Mouse (Mus musculus): ENCODE data around the gene Myh14. TPM values are rescaled to one million over a fixed set of nuclear protein-coding genes. Genes with fewer than 3 reads are reported as not detected.

Myh14 gene
- total RNA-seq, 2 experiments from 2014 or later, result 81.8 to 110 TPM

DNA sequence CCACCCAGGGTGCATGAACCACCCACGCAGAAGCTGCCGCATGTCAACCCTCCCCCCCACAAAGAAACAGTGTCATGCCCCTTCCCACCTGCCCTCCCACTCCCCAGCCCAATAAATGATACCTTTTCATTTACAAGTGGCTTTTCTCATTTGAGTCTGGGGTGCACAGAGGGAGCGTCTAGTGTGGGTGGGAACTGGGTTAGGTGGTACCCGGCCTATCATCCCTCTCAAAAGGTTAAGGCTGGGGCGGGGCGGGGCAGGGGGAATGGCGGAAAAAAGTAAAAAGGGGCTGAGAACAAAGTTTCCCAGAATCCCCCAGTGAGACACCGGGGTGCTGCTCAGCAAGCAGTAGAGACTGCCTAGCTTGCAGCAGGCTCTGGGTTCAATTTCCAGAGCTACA is 66.0 kb downstream of the Myh14 start:
- no peak for DNase-seq
- intact Hi-C loops (cut with DNase I), result no loop called here

- intact Hi-C loops (cut with DNase I), result no loop called here
- no peak for DNase-seq
These were observed 66.5 kb downstream of the Myh14 start for GRCm38 (mm10) chr7:44604139-44604606.

DNA sequence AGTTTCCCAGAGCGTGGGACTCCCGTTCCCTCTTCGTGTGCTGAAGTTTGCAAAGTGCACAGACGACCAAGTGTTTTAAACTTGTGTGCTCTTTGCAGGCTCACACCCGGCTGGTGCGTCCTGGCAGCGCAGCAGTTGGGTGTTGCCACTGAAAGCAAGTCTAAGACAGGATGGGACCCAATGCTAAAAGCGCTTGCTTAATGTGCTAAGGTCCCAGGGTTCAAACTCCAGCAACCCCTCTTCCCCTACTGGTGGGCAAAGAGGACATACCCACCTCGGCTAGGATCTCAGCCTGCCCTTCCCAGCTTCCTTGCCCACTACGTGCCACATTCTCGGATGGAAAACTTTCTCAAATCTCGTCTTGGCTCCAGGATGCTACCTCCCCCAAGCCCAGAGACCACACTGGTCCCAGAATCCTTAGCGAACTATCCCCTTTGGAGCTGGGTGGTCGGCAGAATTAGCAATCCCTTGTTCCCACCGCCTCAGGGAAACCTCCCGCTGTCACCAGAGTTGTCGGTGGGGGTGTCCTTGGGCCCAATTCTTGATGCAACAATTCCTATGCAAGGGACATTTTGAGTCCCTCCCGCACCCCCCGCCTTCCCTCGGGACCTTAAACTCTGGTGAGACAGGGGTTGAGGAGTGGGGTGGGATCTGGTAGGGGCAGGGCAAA is 67.3 kb downstream of the Myh14 start:
- no peak for DNase-seq
- intact Hi-C loops (cut with DNase I), result no loop called here

GRCm38 (mm10) chr7:44602443-44602842 is 68.2 kb downstream of the Myh14 start:
- intact Hi-C loops (cut with DNase I), result no loop called here
- DNase-seq, result no peak

- DNase-seq, result no peak
- intact Hi-C loops (cut with DNase I), result no loop called here
These were observed 69.0 kb downstream of the Myh14 start for GRCm38 (mm10) chr7:44601646-44602045.

DNA sequence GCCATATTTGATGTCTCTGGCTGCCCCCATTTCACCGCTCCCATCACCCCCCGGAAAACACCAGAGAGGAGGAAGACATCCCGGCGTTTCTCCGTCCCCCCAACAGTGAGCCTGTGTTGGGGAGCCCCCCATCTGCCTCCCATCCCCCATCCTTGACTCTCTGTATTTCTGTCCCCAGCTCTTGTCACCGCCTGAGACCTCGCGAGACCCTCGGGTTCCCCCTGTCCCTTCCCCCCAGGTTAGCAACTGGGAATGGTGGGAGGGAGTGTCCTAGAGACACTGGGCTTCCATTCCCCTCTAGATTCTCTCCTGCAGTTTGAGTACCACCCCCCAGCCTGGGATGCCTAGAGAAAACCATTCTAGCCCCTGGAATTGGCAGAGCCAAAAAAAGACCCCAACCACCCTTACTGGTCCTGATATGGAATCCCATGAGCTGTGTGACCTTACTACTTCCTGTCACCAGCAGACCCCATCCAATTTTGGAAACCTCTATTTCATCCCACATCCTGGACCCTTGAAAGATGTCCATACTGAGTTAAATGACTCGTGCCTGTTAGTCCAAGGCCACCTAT is 69.9 kb downstream of the Myh14 start:
- intact Hi-C loops (cut with DNase I), result no loop called here

DNA sequence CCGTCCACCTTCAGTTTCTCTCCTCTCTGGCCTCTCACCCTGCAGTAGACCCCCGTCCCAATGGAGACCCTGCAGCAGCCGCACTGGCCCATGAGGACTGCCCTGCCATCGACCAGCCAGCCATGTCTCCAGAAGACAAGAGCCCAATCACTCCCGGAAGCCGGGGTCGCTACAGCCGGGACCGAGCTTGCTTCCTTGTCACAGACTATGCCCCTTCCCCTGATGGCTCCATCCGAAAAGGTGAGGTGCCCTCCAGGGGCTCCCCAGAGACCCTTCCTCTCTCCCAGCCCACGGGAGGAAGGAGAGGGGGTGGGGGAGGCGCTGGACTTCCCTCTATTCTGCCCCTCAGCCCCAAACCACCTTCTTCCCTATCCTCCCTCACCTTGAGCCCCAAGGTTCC is 72.3 kb downstream of the Myh14 start:
- intact Hi-C loops (cut with DNase I), result no loop called here
- DNase-seq, result no peak

More for the DNA sequence above, 69.9 kb downstream of the Myh14 start:
- DNase-seq, result no peak

DNA sequence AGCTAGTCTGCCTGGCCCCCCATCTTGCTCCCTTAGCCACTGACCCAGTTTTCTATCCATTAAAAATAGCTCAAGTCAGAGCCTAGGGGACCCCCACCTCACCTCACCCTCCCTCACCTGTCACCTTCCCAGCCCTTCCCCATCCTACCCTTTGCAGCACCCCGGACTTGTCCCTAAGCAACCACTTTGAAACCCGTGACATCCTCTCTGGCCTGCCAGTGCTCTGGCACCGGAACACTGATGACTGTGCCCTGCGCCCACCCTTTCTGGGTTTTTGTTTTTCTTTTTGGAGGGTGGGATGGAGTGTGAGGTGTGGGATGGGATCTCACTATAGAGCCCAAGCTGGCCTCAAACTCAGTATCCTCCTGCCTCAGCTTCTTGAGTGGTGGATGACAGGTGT is 73.0 kb downstream of the Myh14 start:
- DNase-seq, result no peak
- intact Hi-C loops (cut with DNase I), result no loop called here

- intact Hi-C loops (cut with DNase I), result no loop called here
These were observed 73.6 kb downstream of the Myh14 start for GRCm38 (mm10) chr7:44596996-44597538.

DNA sequence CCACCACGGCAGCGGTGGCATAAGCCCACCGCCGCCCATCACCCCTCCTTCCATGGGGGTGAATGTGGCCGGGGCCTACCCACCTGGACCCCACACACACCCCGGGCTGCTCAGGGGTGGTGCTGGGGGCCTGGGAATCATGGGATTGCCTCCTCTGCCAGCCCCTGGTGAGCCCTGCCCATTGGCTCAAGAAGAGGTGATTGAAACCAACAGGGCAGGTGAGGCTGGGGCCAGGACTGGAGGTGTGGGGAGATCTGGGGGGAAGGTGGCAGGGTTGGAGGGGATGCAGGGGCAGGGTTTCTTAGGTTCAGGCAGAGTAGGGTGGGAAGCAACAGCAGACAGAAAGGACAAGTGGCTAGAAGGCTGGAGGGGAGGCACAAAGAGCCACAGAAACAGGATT is 74.6 kb downstream of the Myh14 start:
- intact Hi-C loops (cut with DNase I), result no loop called here
- DNase-seq, result no peak

More at GRCm38 (mm10) chr7:44596996-44597538, 73.6 kb downstream of the Myh14 start:
- no peak for DNase-seq

- DNase-seq, result no peak
- intact Hi-C loops (cut with DNase I), result no loop called here
These were observed 75.5 kb downstream of the Myh14 start for GRCm38 (mm10) chr7:44595131-44595561.

- DNase-seq, result no peak
- intact Hi-C loops (cut with DNase I), result no loop called here
These were observed 76.4 kb downstream of the Myh14 start for GRCm38 (mm10) chr7:44594291-44594690.

GRCm38 (mm10) chr7:44593775-44594174 is 76.9 kb downstream of the Myh14 start:
- intact Hi-C loops (cut with DNase I), result no loop called here
- DNase-seq, result peak; percentile 75 to 79

DNA sequence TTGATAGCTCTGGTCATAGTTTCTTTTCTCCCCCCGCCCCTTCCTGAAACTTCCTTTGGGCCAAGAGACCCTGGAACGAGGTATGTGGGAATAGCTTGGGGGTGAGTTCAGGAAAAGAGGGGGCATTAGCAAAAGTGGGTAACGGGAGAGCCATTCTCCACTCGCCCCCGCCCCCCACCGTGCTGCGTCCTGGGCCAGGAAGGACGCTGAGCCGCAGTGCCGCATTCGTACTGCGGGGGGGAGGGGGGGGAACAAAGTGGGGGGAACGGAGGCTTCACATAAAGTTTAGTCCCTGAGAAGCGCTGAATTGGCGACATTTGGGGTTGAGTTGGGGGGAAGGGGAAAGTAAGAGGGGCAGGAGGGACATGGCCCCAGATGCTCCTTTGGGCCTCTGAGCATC is 77.6 kb downstream of the Myh14 start:
- intact Hi-C loops (cut with DNase I), result no loop called here
- no peak for DNase-seq

DNA sequence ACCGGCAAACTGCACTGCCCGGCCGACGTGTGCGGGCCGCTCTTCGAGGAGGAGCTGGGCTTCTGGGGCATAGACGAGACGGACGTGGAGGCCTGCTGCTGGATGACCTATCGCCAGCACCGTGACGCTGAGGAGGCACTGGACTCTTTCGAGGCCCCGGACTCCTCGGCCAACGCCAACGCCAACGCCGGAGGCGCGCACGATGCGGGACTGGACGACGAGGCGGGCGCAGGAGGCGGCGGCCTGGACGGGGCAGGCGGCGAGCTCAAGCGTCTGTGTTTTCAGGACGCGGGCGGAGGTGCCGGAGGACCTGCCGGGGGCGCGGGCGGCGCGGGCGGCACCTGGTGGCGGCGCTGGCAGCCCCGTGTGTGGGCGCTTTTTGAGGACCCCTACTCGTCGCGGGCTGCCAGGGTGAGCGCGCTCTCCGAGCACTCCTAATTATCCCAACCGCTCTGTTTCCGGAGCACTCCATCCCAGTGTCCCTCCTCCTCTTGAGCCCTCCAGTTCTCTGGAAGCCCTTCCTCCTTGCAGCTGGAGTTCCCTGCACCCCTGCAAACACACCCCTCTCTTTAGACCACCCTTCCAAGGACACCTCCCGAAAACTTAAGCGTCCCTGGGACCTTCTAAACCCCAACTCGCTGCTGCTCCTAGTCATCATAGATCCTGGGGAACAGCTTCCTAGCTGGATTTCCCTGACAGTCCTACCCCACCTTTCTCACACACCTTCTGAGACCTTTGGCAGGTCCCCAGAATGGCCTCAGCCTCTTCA is 79.1 kb downstream of the Myh14 start:
- no peak for DNase-seq
- intact Hi-C loops (cut with DNase I), result no loop called here

DNA sequence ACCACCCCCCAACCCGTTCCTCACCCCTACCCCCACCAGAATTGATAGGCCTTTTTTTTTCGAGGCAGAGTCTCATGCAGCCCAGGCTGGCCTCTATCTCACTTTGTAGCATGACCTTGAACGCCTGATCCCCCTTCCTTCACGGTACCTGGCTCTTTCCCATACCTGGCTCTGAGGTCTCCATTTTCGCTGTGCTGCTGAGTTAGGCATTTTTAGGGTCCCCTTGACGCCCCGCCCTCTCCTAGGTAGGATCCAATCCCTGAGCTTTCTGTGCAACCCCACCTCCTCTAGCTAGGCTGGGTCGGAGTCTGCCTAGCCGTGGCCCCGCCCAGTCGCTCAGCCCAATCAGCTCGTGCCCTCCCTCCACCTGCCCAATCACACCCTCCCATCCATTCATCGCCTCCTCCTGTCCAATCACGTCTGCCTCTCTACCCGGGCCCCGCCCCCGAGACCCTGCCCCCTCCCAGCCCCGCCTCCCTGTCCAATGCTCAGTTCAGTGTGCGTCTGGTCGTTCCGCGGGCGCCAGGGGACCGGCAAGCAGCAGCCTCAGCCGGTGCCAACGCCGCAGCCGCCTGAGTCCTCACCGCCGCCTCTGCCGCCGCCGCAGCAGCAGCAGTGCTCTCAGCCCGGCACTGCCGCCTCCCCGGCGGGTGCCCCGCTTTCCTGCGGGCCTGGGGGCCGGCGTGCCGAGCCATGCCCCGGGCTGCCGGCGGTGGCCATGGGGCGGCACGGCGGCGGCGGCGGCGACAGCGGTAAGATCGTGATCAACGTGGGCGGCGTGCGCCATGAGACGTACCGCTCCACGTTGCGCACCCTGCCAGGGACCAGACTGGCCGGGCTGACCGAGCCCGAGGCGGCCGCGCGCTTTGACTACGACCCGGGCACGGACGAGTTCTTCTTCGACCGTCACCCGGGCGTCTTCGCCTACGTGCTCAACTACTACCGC is 80.0 kb downstream of the Myh14 start, which contains the start of gene Kcnc3:
Gene Kcnc3 (plus strand): TSS at position 263 of the 946 bp plus-strand sequence.
- intact Hi-C loops (cut with DNase I), result no loop called here
- DNase-seq, result peak; percentile 54 to 65

GRCm38 (mm10) chr7:44589946-44590345 is 80.7 kb downstream of the Myh14 start:
- intact Hi-C loops (cut with DNase I), result no loop called here
- no peak for DNase-seq

DNA sequence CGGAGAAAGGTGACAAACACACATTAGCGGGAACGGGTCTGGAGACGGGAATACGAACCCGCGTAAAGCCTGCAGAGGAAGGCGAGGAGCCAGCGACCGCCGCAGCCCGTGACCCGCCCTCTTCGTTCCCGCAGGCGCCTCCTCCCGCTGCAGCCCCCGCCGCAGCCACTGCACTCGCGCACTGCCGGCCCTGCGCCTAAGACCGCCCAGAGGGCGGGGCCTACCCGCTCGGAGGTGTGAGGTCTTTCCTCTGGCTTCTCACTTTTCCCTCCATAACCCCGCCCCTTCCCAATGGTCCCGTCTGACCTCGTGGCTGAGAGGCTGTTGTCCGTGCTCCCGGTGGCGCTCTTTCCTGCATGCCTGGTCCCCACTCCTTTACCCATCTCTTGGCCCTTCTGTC is 81.5 kb downstream of the Myh14 start:
- intact Hi-C loops (cut with DNase I), result no loop called here
- DNase-seq, result peak; percentile 51 to 58

- intact Hi-C loops (cut with DNase I), result no loop called here
- DNase-seq, result no peak
These were observed 82.3 kb downstream of the Myh14 start for GRCm38 (mm10) chr7:44588338-44588737.

GRCm38 (mm10) chr7:44587676-44588075 is 83.0 kb downstream of the Myh14 start:
- intact Hi-C loops (cut with DNase I), result no loop called here
- DNase-seq, result no peak
